Mouse (Mus musculus): ENCODE data around the gene Vmn1r171. TPM values are rescaled to one million over a fixed set of nuclear protein-coding genes. Genes with fewer than 3 reads are reported as not detected.
"Not testable (repeated sequence)": the region's sequence is repeated elsewhere in the genome, so short reads cannot be mapped to it uniquely, and the experiment has no call there.

Vmn1r171 gene
- not detected for total RNA-seq (2018; cell fraction: chromatin; rRNA removed)
- not detected for total RNA-seq (2018; cell fraction: cytosol; rRNA removed)
- not detected for total RNA-seq (2018; cell fraction: nucleus; rRNA removed)
- not detected in 3 replicates for polyA plus RNA-seq (2018)

DNA sequence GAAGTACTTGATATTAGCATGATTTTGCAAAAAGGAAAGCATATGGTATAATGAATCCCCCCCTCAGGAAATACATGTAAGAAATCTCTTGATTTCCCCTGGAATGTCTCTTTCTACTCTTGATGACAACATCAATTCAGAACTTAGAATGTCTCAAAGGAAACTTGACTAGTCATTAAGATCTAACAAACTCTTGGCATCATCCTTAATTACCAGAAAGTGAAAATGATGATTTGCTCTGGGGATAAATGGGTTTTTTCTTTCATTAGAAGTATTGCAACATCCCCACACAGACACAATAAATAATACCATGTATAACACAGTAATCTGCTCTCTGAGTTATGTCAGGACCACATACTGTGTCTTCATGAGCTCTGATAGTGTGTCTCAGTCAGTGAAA lies at the start of gene Vmn1r171:
Gene Vmn1r171 (plus strand): TSS at position 301 of the 400 bp plus-strand sequence.
- Histone ChIP-seq H3K79me2 (ENCODE audit: inconsistent target) (no peaks in the 10 kb centered on the region), H3K27ac (no peak within 1 kb of the TSS), H3K36me3 (ENCODE audit: inconsistent target) (no peaks in the 10 kb centered on the region)

DNA sequence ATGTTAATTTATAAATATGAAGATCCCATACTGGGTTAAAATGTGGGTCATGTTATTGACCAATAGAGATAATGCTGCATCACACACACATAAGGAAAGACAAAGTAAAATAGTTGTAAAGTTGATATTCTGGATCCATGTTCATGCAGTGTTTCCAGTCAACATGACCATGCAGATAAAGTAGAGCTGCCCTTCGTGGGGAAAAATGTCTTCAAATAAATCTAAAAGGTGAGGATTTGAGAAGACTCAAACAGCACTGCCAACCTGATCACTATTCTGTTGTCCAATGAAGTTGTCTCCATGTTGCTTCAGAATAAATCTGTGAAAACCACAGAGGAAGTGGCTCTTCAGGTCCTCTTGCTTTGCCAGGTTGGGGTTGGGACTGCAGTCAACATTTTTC lies 24.6 kb upstream of the Vmn1r171 start, which contains the start of gene Vmn1r170:
Gene Vmn1r170 (plus strand): TSS at position 301 of the 400 bp plus-strand sequence.
- not testable (repeated sequence) for H3K79me2 ChIP-seq (ENCODE audit: inconsistent target); H3K27ac ChIP-seq; H3K36me3 ChIP-seq (ENCODE audit: inconsistent target); H3K4me3 ChIP-seq (ENCODE audit: inconsistent target)
- 19% methylated on average over 1 of the region's 1 CpGs for WGBS (ENCODE audit: missing documents)

More for the DNA sequence above, at the start of gene Vmn1r171:
- H3K4me3 ChIP-seq (ENCODE audit: inconsistent target) = no peak within 1 kb of the TSS

DNA sequence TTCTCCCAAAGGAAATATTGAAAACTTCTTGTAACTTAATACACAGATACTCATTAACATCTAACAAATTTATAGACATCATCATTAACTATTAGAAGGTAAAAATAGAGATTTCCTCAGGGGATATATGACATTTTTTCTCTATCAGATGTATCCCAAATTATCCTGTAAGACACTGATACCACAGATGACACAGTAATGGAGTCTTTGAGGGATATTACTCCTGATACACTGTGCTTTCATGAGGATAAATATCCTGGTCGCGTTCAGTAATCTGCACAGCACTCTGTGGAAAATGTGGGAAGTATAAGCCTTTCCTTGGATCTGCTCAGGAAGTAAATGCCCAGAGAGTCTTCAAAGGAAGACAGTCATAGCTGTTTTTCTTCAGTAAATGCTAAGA lies 27.5 kb downstream of the Vmn1r171 start, which contains the start of gene Vmn1r172:
Gene Vmn1r172 (plus strand): TSS at position 301 of the 400 bp plus-strand sequence.
- H3K79me2 ChIP-seq (ENCODE audit: inconsistent target) = no peaks in the 10 kb centered on the region
- H3K4me3 ChIP-seq (ENCODE audit: inconsistent target) = no peak within 1 kb of the TSS
- 73% methylated on average over 2 of the region's 2 CpGs for WGBS (ENCODE audit: missing documents)
- no peak within 1 kb of the TSS for H3K27ac ChIP-seq
- no peaks in the 10 kb centered on the region for H3K36me3 ChIP-seq (ENCODE audit: inconsistent target)

Other genes starting within 250 kb of the Vmn1r171 start
- not detected in 3 replicates for gene Nlrp5, start 244.8 kb upstream of the Vmn1r171 start, polyA plus RNA-seq (2018)
- not detected in 3 replicates for gene Vmn1r167, start 123.5 kb upstream of the Vmn1r171 start, polyA plus RNA-seq (2018)
- not detected in 3 replicates for gene Vmn1r168, start 91.0 kb upstream of the Vmn1r171 start, polyA plus RNA-seq (2018)
- gene Vmn1r169, start 55.2 kb upstream of the Vmn1r171 start, polyA plus RNA-seq (2018) = not detected in 3 replicates
- not detected in 3 replicates for gene Vmn1r170, start 24.5 kb upstream of the Vmn1r171 start, polyA plus RNA-seq (2018)
- gene Vmn1r172, start 27.6 kb downstream of the Vmn1r171 start, polyA plus RNA-seq (2018) = not detected in 3 replicates
- not detected in 3 replicates for gene Vmn1r173, start 70.0 kb downstream of the Vmn1r171 start, polyA plus RNA-seq (2018)
- gene Vmn1r174, start 121.5 kb downstream of the Vmn1r171 start, polyA plus RNA-seq (2018) = not detected in 3 replicates
- not detected in 3 replicates for gene Vmn1r175, start 179.9 kb downstream of the Vmn1r171 start, polyA plus RNA-seq (2018)
- not detected in 3 replicates for gene Vmn1r176, start 206.7 kb downstream of the Vmn1r171 start, polyA plus RNA-seq (2018)
- gene Vmn1r177, start 235.7 kb downstream of the Vmn1r171 start, polyA plus RNA-seq (2018) = not detected in 3 replicates